In the genomic region with DNA sequence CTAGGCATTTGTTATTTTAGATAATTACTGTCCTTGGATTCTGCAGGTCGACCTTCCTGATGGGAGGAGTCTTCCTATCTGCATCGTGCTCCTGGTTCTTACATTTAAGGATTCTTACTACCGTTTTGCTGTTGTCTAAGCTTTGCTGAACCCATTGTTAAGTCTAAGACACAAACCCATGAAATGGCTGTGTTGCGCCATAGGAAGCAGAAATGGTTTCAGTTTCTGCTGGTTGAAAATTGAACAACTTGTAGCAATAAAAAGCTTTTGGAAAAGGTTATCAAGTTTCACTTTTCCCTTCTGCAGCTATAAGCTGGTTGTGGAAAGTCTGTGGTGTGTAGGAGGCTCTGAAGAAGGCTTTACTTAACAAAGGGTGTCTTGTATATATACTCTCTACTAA, we compare ENCODE assay signal across 24 mouse cellular contexts. TPM values are rescaled to one million over a fixed set of nuclear protein-coding genes. Genes with fewer than 3 reads are reported as not detected.
A peak's percentile ranks its signal among the peaks of the same experiment; 100 is the strongest.
DNase-seq lines count a peak whose midpoint lies in the region; ATAC-seq and TF ChIP-seq lines count a peak whose summit lies in the region.
"Had no signal": no experiment of that assay in that cellular context is flagged by ENCODE, and none has a peak within 500 bp of the region (broad histone marks: within the 10 kb centered on the region; RNA-seq: fewer than 3 reads in every experiment).

No protein-coding gene starts in this region.

- peaks cover 26% of the 10 kb centered on the region for H3K36me3 ChIP-seq in liver, adult 2 months (ENCODE audit: control insufficient read depth, insufficient read depth, low read length)
- peaks cover 49% of the 10 kb centered on the region for H3K36me3 ChIP-seq in liver, embryonic 12.5 days
- peaks cover 11% of the 10 kb centered on the region; the same call in 1 of the 2 replicates for H3K36me3 ChIP-seq in intestine, embryonic 15.5 days
- H3K36me3 ChIP-seq in small intestine, adult 2 months (ENCODE audit: control insufficient read depth, insufficient read depth, low read length): peaks cover 22% of the 10 kb centered on the region

- no peaks in the 10 kb centered on the region for H3K27me3 ChIP-seq in liver, adult 2 months (ENCODE audit: control insufficient read depth, insufficient read depth, low read length)
- H3K27me3 ChIP-seq in liver, embryonic 12.5 days (replicated peaks): no peaks in the 10 kb centered on the region
- H3K27me3 ChIP-seq in intestine, embryonic 15.5 days (replicated peaks): no peaks in the 10 kb centered on the region
- H3K27me3 ChIP-seq in small intestine, adult 2 months (ENCODE audit: control insufficient read depth, insufficient read depth, low read length): no peaks in the 10 kb centered on the region
- H3K27me3 ChIP-seq: embryonic facial prominence, embryonic 12.5 days; heart, embryonic 15.5 days; hindbrain, embryonic 15.5 days; limb, embryonic 15.5 days; neural tube, embryonic 12.5 days had no signal

- H3K4me2 ChIP-seq in liver, embryonic 12.5 days: no peak overlapping the region
- no peak overlapping the region for H3K4me2 ChIP-seq in intestine, embryonic 15.5 days (replicated peaks)
- H3K4me2 ChIP-seq: embryonic facial prominence, embryonic 12.5 days; heart, embryonic 15.5 days; hindbrain, embryonic 15.5 days; limb, embryonic 15.5 days; neural tube, embryonic 12.5 days had no signal

- no peak for ATAC-seq in liver, embryonic 12.5 days
- peak; percentile 30 for ATAC-seq in intestine, embryonic 15.5 days
- ATAC-seq: forebrain, postnatal 0 days had no signal

- no peak overlapping the region for H3K27ac ChIP-seq in liver, adult 2 months (replicated peaks; ENCODE audit: insufficient read depth, low read depth, low read length)
- no peak overlapping the region for H3K27ac ChIP-seq in liver, embryonic 12.5 days
- peak overlapping the region; percentile 28; the same call in 1 of the 2 replicates for H3K27ac ChIP-seq in bone marrow macrophage, adult 2 months (ENCODE audit: insufficient read depth, low read depth, low read length)
- H3K27ac ChIP-seq in intestine, embryonic 15.5 days: no peak overlapping the region
- H3K27ac ChIP-seq in small intestine, adult 2 months (ENCODE audit: insufficient read depth, low read depth, low read length): peak overlapping the region; percentile 87
- H3K27ac ChIP-seq: embryonic facial prominence, embryonic 12.5 days; gastrocnemius, adult 2 months; heart, embryonic 15.5 days; hindbrain, embryonic 15.5 days; limb, embryonic 15.5 days; neural tube, embryonic 12.5 days had no signal

- H3K9me3 ChIP-seq in liver, embryonic 12.5 days (replicated peaks): no peaks in the 10 kb centered on the region
- no peaks in the 10 kb centered on the region for H3K9me3 ChIP-seq in intestine, embryonic 15.5 days
- H3K9me3 ChIP-seq: embryonic facial prominence, embryonic 12.5 days; heart, embryonic 15.5 days; hindbrain, embryonic 15.5 days; limb, embryonic 15.5 days; neural tube, embryonic 12.5 days had no signal

- no peak overlapping the region for H3K4me3 ChIP-seq in liver, adult 2 months (ENCODE audit: insufficient read depth, low read depth, low read length)
- no peak overlapping the region for H3K4me3 ChIP-seq in liver, embryonic 12.5 days
- H3K4me3 ChIP-seq in bone marrow macrophage, adult 2 months (ENCODE audit: insufficient read depth, low read length): no peak overlapping the region
- H3K4me3 ChIP-seq in intestine, embryonic 15.5 days (replicated peaks): no peak overlapping the region
- H3K4me3 ChIP-seq in small intestine, adult 2 months (ENCODE audit: low read depth, low read length): no peak overlapping the region
- H3K4me3 ChIP-seq: embryonic facial prominence, embryonic 12.5 days; gastrocnemius, adult 2 months; heart, embryonic 15.5 days; hindbrain, embryonic 15.5 days; limb, embryonic 15.5 days; neural tube, embryonic 12.5 days had no signal

- no peak for TF ChIP-seq POLR2A in liver, adult 2 months (IDR thresholded peaks at IDR 0.05; ENCODE audit: extremely low read depth, insufficient read depth, low read length)
- no peak for TF ChIP-seq POLR2A in bone marrow macrophage, adult 2 months (IDR thresholded peaks at IDR 0.05; ENCODE audit: borderline replicate concordance, low read depth, low read length)
- TF ChIP-seq POLR2A in small intestine, adult 2 months (IDR thresholded peaks at IDR 0.05; ENCODE audit: low read depth, low read length): no peak

- no peak for TF ChIP-seq CTCF in liver, adult 2 months (IDR thresholded peaks at IDR 0.05; ENCODE audit: low read depth, low read length)
- no peak for TF ChIP-seq CTCF in bone marrow macrophage, adult 2 months (IDR thresholded peaks at IDR 0.05; ENCODE audit: low read depth, low read length)
- no peak for TF ChIP-seq CTCF in small intestine, adult 2 months (IDR thresholded peaks at IDR 0.05; ENCODE audit: extremely low read depth, insufficient read length, insufficient replicate concordance, low read depth, low read length)

- no peaks in the 10 kb centered on the region for H3K4me1 ChIP-seq in liver, adult 2 months (ENCODE audit: control insufficient read depth, insufficient read depth, low read length)
- no peaks in the 10 kb centered on the region for H3K4me1 ChIP-seq in liver, embryonic 12.5 days
- H3K4me1 ChIP-seq in bone marrow macrophage, adult 2 months (ENCODE audit: control insufficient read depth, insufficient read depth, low read length): peaks cover 15% of the 10 kb centered on the region
- no peaks in the 10 kb centered on the region for H3K4me1 ChIP-seq in intestine, embryonic 15.5 days (replicated peaks)
- H3K4me1 ChIP-seq in small intestine, adult 2 months (ENCODE audit: control insufficient read depth, insufficient read depth, insufficient read length, low read length): peaks cover 2% of the 10 kb centered on the region; the same call in 1 of the 2 replicates
- H3K4me1 ChIP-seq: embryonic facial prominence, embryonic 12.5 days; heart, embryonic 15.5 days; hindbrain, embryonic 15.5 days; limb, embryonic 15.5 days; neural tube, embryonic 12.5 days had no signal

- peak; percentile 9 for DNase-seq in liver, adult 2 months (ENCODE audit: extremely low read depth, low read depth, low spot score)
- no peak for DNase-seq in right cerebral cortex, postnatal 36 days (ENCODE audit: low spot score in 2 of 2)
- no peak for DNase-seq in cerebellum, adult 18-20 months
- no peak for DNase-seq in ovary, postnatal 14 days (ENCODE audit: low spot score)
- DNase-seq: adrenal gland, postnatal 14 days; cerebellum, adult 9-11 months; forebrain, postnatal 0 days; gastrocnemius, adult 2 months; heart, postnatal 36 days; kidney, adult 18-20 months; kidney, postnatal 10 days; left cerebral cortex, postnatal 4 days; lung, adult 2 months; midbrain, embryonic 14.5 days; right cerebral cortex, postnatal 4 days had no signal

- 50% methylated on average over 4 of the region's 4 CpGs for WGBS in liver, adult 2 months
- WGBS in liver, embryonic 12.5 days (ENCODE audit: insufficient replicate concordance): 75% methylated on average over 4 of the region's 4 CpGs
- WGBS in intestine, embryonic 15.5 days: 73% methylated on average over 4 of the region's 4 CpGs
- WGBS in small intestine, adult 2 months: 21% methylated on average over 4 of the region's 4 CpGs

- H3K79me2 ChIP-seq in liver, adult 2 months (ENCODE audit: control insufficient read depth, insufficient read depth, low read length): no peaks in the 10 kb centered on the region

- no peak overlapping the region for H3K9ac ChIP-seq in liver, adult 2 months (ENCODE audit: low read depth, low read length)
- no peak overlapping the region for H3K9ac ChIP-seq in liver, embryonic 12.5 days
- no peak overlapping the region for H3K9ac ChIP-seq in intestine, embryonic 15.5 days
- H3K9ac ChIP-seq: embryonic facial prominence, embryonic 12.5 days; forebrain, postnatal 0 days; heart, embryonic 15.5 days; hindbrain, embryonic 15.5 days; limb, embryonic 15.5 days; neural tube, embryonic 12.5 days had no signal

RNA-seq across cellular contexts. Expression of a gene that starts 8.0 kb away (rescaled TPM):
- 7.3 and 8.4 TPM in 2 replicates for total RNA-seq in liver, adult 2 months (2014; rRNA removed)
- polyA plus RNA-seq in liver, adult 2 months (2012; rRNA removed): 3.6 and 4.7 TPM in 2 replicates
- polyA plus RNA-seq in liver, embryonic 12.5 days (2016; fragmentation: Nextera tagmentation; extraction: Ambion mirVana): 6.5 and 7.6 TPM in 2 replicates
- polyA plus RNA-seq in bone marrow macrophage, adult 2 months (2012; ENCODE audit: insufficient read depth, insufficient read length, missing spikeins): 15.6 and 16.6 TPM in 2 replicates
- polyA plus RNA-seq in intestine, embryonic 15.5 days (2015; fragmentation: Nextera tagmentation; extraction: Ambion mirVana): 22.0 and 23.4 TPM in 2 replicates
- polyA plus RNA-seq in small intestine, adult 2 months (2012; rRNA removed): 4.3 and 5.8 TPM in 2 replicates

Comparison
In these comparisons a context has a peak if more than half of its experiments do, and no peak if none do; other contexts are left out.
1. H3K27ac ChIP-seq: peak in bone marrow macrophage, adult 2 months (single experiment) and small intestine, adult 2 months (single experiment); none in liver, adult 2 months (single experiment), liver, embryonic 12.5 days (single experiment) and intestine, embryonic 15.5 days (single experiment).